In genomic region chr3:79629416-79629730, GRCm38 (mm10) we compare ENCODE assay signal across 8 mouse cellular contexts. TPM values are rescaled to one million over a fixed set of nuclear protein-coding genes. Genes with fewer than 3 reads are reported as not detected.
A peak's percentile ranks its signal among the peaks of the same experiment; 100 is the strongest.
DNase-seq lines count a peak whose midpoint lies in the region; ATAC-seq and TF ChIP-seq lines count a peak whose summit lies in the region.

Gene Etfdh (minus strand): TSS chr3:79629500.

- H3K36me3 ChIP-seq in ES-Bruce4 (ENCODE audit: control insufficient read depth, insufficient read depth, low read length, poor library complexity, severe bottlenecking), result peaks cover 7% of the 10 kb centered on the region
- H3K36me3 ChIP-seq in embryonic facial prominence, embryonic 14.5 days (ENCODE audit: control insufficient read depth, insufficient read depth, low read length), result peaks cover 27% of the 10 kb centered on the region
- no peaks in the 10 kb centered on the region for H3K36me3 ChIP-seq in heart, adult 2 months (ENCODE audit: control insufficient read depth, insufficient read depth, low read length)
- peaks cover 14% of the 10 kb centered on the region; the same call in 1 of the 2 replicates for H3K36me3 ChIP-seq in limb, embryonic 11.5 days (ENCODE audit: control insufficient read depth, insufficient read depth, low read length)
- H3K36me3 ChIP-seq in midbrain, embryonic 11.5 days (ENCODE audit: control insufficient read depth, insufficient read depth, low read length), result peaks cover 16% of the 10 kb centered on the region
- H3K36me3 ChIP-seq in stomach, embryonic 15.5 days, result peaks cover 17% of the 10 kb centered on the region

- ATAC-seq in embryonic facial prominence, embryonic 14.5 days (ENCODE audit: low read depth), result peak; percentile 27
- ATAC-seq in limb, embryonic 11.5 days (ENCODE audit: insufficient number of reproducible peaks, low FRiP score, low TSS enrichment, low read depth), result peak; percentile 35
- ATAC-seq in midbrain, embryonic 11.5 days (ENCODE audit: low FRiP score), result peak; percentile 53
- ATAC-seq in stomach, embryonic 15.5 days (ENCODE audit: insufficient read depth, low FRiP score, low read depth), result peak; percentile 9; the same call in 1 of the 2 replicates

- no peak for TF ChIP-seq POLR2A in ES-Bruce4 (IDR thresholded peaks at IDR 0.05; ENCODE audit: insufficient read depth, low read length)
- TF ChIP-seq POLR2A in heart, adult 2 months (IDR thresholded peaks at IDR 0.05; ENCODE audit: insufficient read depth, low read depth, low read length), result no peak

- DNase-seq in brain, adult 2 months (ENCODE audit: low read depth, low spot score), result peak; percentile 94
- peak; percentile 86 for DNase-seq in embryonic facial prominence, embryonic 14.5 days (ENCODE audit: low spot score)
- DNase-seq in heart, adult 2 months, result peak; percentile 68 to 76
- DNase-seq in kidney, adult 8-10 months, result peak; percentile 57 to 61
- peak; percentile 72 for DNase-seq in limb, embryonic 11.5 days (ENCODE audit: low spot score)
- DNase-seq in midbrain, embryonic 11.5 days (ENCODE audit: low spot score, missing footprints), result peak; percentile 96

- no peak for TF ChIP-seq CTCF in ES-Bruce4 (IDR thresholded peaks at IDR 0.05; ENCODE audit: low read depth, low read length)
- TF ChIP-seq CTCF in heart, adult 2 months (IDR thresholded peaks at IDR 0.05), result no peak

- 1% methylated on average over 11 of the region's 11 CpGs for WGBS in embryonic facial prominence, embryonic 14.5 days
- under 1% methylated on average over 11 of the region's 11 CpGs for WGBS in heart, adult 2 months
- WGBS in limb, embryonic 11.5 days, result under 1% methylated on average over 11 of the region's 11 CpGs
- 2% methylated on average over 11 of the region's 11 CpGs for WGBS in midbrain, embryonic 11.5 days
- WGBS in stomach, embryonic 15.5 days, result under 1% methylated on average over 11 of the region's 11 CpGs

- no peaks in the 10 kb centered on the region for H3K9me3 ChIP-seq in ES-Bruce4 (replicated peaks; ENCODE audit: control insufficient read depth, insufficient read depth, low read length, poor library complexity, severe bottlenecking)
- 0 out of 2 replicates have a peak, but pooled peaks cover 3% of the 10 kb centered on the region for H3K9me3 ChIP-seq in embryonic facial prominence, embryonic 14.5 days (ENCODE audit: control insufficient read depth, low read length)
- no peaks in the 10 kb centered on the region for H3K9me3 ChIP-seq in limb, embryonic 11.5 days (ENCODE audit: control insufficient read depth, low read length)
- no peaks in the 10 kb centered on the region for H3K9me3 ChIP-seq in midbrain, embryonic 11.5 days (ENCODE audit: control insufficient read depth, low read length)
- H3K9me3 ChIP-seq in stomach, embryonic 15.5 days, result no peaks in the 10 kb centered on the region

- H3K27me3 ChIP-seq in ES-Bruce4 (ENCODE audit: control insufficient read depth, insufficient read depth, low read length, poor library complexity, severe bottlenecking), result no peaks in the 10 kb centered on the region
- H3K27me3 ChIP-seq in embryonic facial prominence, embryonic 14.5 days (replicated peaks; ENCODE audit: control insufficient read depth, insufficient read depth, low read length), result no peaks in the 10 kb centered on the region
- H3K27me3 ChIP-seq in heart, adult 2 months (ENCODE audit: control insufficient read depth, insufficient read depth, low read length), result no peaks in the 10 kb centered on the region
- H3K27me3 ChIP-seq in limb, embryonic 11.5 days (ENCODE audit: control insufficient read depth, insufficient read depth, low read length), result no peaks in the 10 kb centered on the region
- H3K27me3 ChIP-seq in midbrain, embryonic 11.5 days (ENCODE audit: control insufficient read depth, insufficient read depth, low read length), result no peaks in the 10 kb centered on the region
- no peaks in the 10 kb centered on the region for H3K27me3 ChIP-seq in stomach, embryonic 15.5 days (replicated peaks)

- no peaks in the 10 kb centered on the region for H3K79me2 ChIP-seq in heart, adult 2 months (replicated peaks; ENCODE audit: control insufficient read depth, insufficient read depth, low read length)

- intact Hi-C loops in heart, adult 2 months (cut with DNase I), result no loop called here

- H3K27ac ChIP-seq in ES-Bruce4 (ENCODE audit: insufficient read depth, low read length), result peak within 1 kb of the TSS; percentile 32; the same call in 1 of the 2 replicates
- H3K27ac ChIP-seq in embryonic facial prominence, embryonic 14.5 days (replicated peaks; ENCODE audit: low read depth, low read length), result peak within 1 kb of the TSS; percentile 90
- H3K27ac ChIP-seq in heart, adult 2 months, result peak within 1 kb of the TSS; percentile 97
- peak within 1 kb of the TSS; percentile 16; the same call in 1 of the 2 replicates for H3K27ac ChIP-seq in limb, embryonic 11.5 days (replicated peaks; ENCODE audit: low read depth, low read length)
- peak within 1 kb of the TSS; percentile 65; the same call in 1 of the 2 replicates for H3K27ac ChIP-seq in midbrain, embryonic 11.5 days (ENCODE audit: low read depth, low read length)
- H3K27ac ChIP-seq in stomach, embryonic 15.5 days, result peak within 1 kb of the TSS; percentile 85

- TF ChIP-seq EP300 in ES-Bruce4 (IDR thresholded peaks at IDR 0.05; ENCODE audit: insufficient read depth, low read depth, low read length), result no peak
- no peak for TF ChIP-seq EP300 in heart, adult 2 months (IDR thresholded peaks at IDR 0.05; ENCODE audit: insufficient read depth, low read depth, low read length)

- peak within 1 kb of the TSS; percentile 92 for H3K4me3 ChIP-seq in ES-Bruce4 (ENCODE audit: low read depth, low read length)
- H3K4me3 ChIP-seq in embryonic facial prominence, embryonic 14.5 days (ENCODE audit: low read depth, low read length), result peak within 1 kb of the TSS; percentile 87
- H3K4me3 ChIP-seq in heart, adult 2 months, result peak within 1 kb of the TSS; percentile 72
- peak within 1 kb of the TSS; percentile 67 for H3K4me3 ChIP-seq in limb, embryonic 11.5 days (ENCODE audit: low read depth, low read length)
- peak within 1 kb of the TSS; percentile 69 for H3K4me3 ChIP-seq in midbrain, embryonic 11.5 days (ENCODE audit: low read depth, low read length)
- H3K4me3 ChIP-seq in stomach, embryonic 15.5 days (replicated peaks), result peak within 1 kb of the TSS; percentile 72

- no peaks in the 10 kb centered on the region for H3K4me1 ChIP-seq in ES-Bruce4 (ENCODE audit: control insufficient read depth, insufficient read depth, low read length)
- H3K4me1 ChIP-seq in embryonic facial prominence, embryonic 14.5 days (ENCODE audit: control insufficient read depth, insufficient read depth, low read length), result peaks cover 6% of the 10 kb centered on the region; the same call in 1 of the 2 replicates
- peaks cover 1% of the 10 kb centered on the region; the same call in 1 of the 2 replicates for H3K4me1 ChIP-seq in heart, adult 2 months (ENCODE audit: control insufficient read depth, insufficient read depth, low read length)
- no peaks in the 10 kb centered on the region for H3K4me1 ChIP-seq in limb, embryonic 11.5 days (ENCODE audit: control insufficient read depth, insufficient read depth, low read length)
- H3K4me1 ChIP-seq in midbrain, embryonic 11.5 days (ENCODE audit: control insufficient read depth, insufficient read depth, low read length), result peaks cover 10% of the 10 kb centered on the region
- H3K4me1 ChIP-seq in stomach, embryonic 15.5 days, result no peaks in the 10 kb centered on the region

- peak within 1 kb of the TSS; percentile 61 for H3K9ac ChIP-seq in ES-Bruce4 (ENCODE audit: low read depth, poor library complexity, severe bottlenecking)
- H3K9ac ChIP-seq in embryonic facial prominence, embryonic 14.5 days (ENCODE audit: low read depth, low read length), result peak within 1 kb of the TSS; percentile 86
- H3K9ac ChIP-seq in heart, adult 2 months (ENCODE audit: low read depth, low read length), result peak within 1 kb of the TSS; percentile 74
- H3K9ac ChIP-seq in limb, embryonic 11.5 days (ENCODE audit: low read length), result peak within 1 kb of the TSS; percentile 73
- peak within 1 kb of the TSS; percentile 82 for H3K9ac ChIP-seq in midbrain, embryonic 11.5 days (ENCODE audit: low read length)
- H3K9ac ChIP-seq in stomach, embryonic 15.5 days, result peak within 1 kb of the TSS; percentile 68

- H3K4me2 ChIP-seq in embryonic facial prominence, embryonic 14.5 days (ENCODE audit: low read depth, low read length), result peak within 1 kb of the TSS; percentile 76
- H3K4me2 ChIP-seq in limb, embryonic 11.5 days (ENCODE audit: low read depth, severe bottlenecking), result peak within 1 kb of the TSS; percentile 77
- H3K4me2 ChIP-seq in midbrain, embryonic 11.5 days, result peak within 1 kb of the TSS; percentile 81
- peak within 1 kb of the TSS; percentile 67 for H3K4me2 ChIP-seq in stomach, embryonic 15.5 days

RNA-seq across cellular contexts. Expression of gene Etfdh, which starts in this region (rescaled TPM):
- polyA plus RNA-seq in ES-Bruce4 (2011; ENCODE audit: insufficient read depth, insufficient read length, low read depth, missing spikeins), result 28.7 and 30.2 TPM in 2 replicates
- polyA plus RNA-seq in embryonic facial prominence, embryonic 14.5 days (2014; fragmentation: Nextera tagmentation; extraction: Ambion mirVana), result 59.4 and 62.4 TPM in 2 replicates
- total RNA-seq in heart, adult 2 months (2021), result 100 to 1,000 TPM; 525 to 610 TPM
- 433 and 567 TPM in 2 replicates for polyA plus RNA-seq in heart, adult 2 months (2012; rRNA removed)
- 46.6 and 47.1 TPM in 2 replicates for polyA plus RNA-seq in limb, embryonic 11.5 days (2014; fragmentation: Nextera tagmentation; extraction: Ambion mirVana)
- 50.5 and 54.7 TPM in 2 replicates for polyA plus RNA-seq in midbrain, embryonic 11.5 days (2014; fragmentation: Nextera tagmentation; extraction: Ambion mirVana)
- polyA plus RNA-seq in stomach, embryonic 15.5 days (2015; fragmentation: Nextera tagmentation; extraction: Ambion mirVana), result 57.6 and 64.6 TPM in 2 replicates

Comparison
In these comparisons a context has a peak if more than half of its experiments do, and no peak if none do; other contexts are left out.
1. Peak in every context shown above with its lines: DNase-seq, ATAC-seq, H3K4me3 ChIP-seq and H3K27ac ChIP-seq.
2. H3K27ac ChIP-seq: peak in every context shown above with its lines; median percentile 97 in heart, adult 2 months; 90 in embryonic facial prominence, embryonic 14.5 days; 85 in stomach, embryonic 15.5 days; 65 in midbrain, embryonic 11.5 days; 32 in ES-Bruce4; 16 in limb, embryonic 11.5 days.